Mouse (Mus musculus): ENCODE data around the gene Eps15l1. TPM values are rescaled to one million over a fixed set of nuclear protein-coding genes. Genes with fewer than 3 reads are reported as not detected.

Gene Eps15l1
- polyA plus RNA-seq, 1 experiment from 2014 or later, result 74.3 TPM

DNA sequence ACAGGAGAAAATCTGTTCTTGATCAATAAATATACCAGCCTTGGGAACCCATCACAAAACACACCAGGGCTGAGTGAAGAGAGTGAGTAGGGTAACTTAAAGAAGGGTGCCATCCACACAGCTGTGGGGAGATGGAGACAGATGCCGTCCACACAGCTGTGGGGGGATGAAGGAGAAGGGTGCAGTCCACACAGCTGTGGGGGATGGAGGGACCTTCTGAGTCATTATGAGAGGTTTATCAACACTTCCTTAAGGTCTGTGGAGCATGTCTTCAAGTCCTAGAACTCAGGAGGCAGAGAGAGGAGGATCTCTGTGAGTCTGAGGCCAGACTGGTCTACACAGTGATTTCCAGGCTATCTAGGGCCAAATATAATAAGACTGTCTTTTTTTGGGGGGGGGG lies 19.9 kb downstream of the Eps15l1 start:
- Histone ChIP-seq H3K27ac (no peak overlapping the region), H3K4me3 (no peak overlapping the region), H3K4me1 (replicated peaks) (peaks cover 12% of the 10 kb centered on the region), H3K9me3 (no peaks in the 10 kb centered on the region), H3K27me3 (ENCODE audit: insufficient read depth, poor library complexity, severe bottlenecking) (no peaks in the 10 kb centered on the region), H3K36me3 (peaks cover 53% of the 10 kb centered on the region)
- WGBS, result 96% methylated on average over 1 of the region's 1 CpGs
- DNase-seq (ENCODE audit: low spot score), result no peak

DNA sequence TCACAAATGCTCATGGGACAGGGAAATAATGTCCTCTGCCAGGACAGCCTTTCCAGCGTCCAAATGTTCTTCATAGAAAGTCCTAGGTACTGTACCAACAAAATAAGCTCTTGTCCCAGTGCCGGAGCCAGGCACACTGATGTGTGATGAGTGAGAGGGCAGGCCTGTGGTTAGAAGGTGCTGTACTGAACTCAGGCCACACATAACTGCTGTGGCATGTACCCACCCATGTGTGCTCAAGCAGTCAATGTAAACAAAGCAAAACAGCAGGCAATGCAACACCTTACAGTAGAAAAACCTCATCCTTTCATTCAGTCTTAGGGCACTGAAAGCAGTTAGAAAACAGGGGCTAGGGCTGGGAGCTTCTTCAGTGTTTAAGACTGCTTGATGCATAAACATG lies 35.5 kb downstream of the Eps15l1 start:
- H3K4me1 ChIP-seq (replicated peaks), result no peaks in the 10 kb centered on the region
- H3K4me3 ChIP-seq, result no peak overlapping the region
- H3K27me3 ChIP-seq (ENCODE audit: insufficient read depth, poor library complexity, severe bottlenecking), result no peaks in the 10 kb centered on the region
- no peak overlapping the region for H3K27ac ChIP-seq
- WGBS, result 92% methylated on average over 2 of the region's 2 CpGs
- H3K36me3 ChIP-seq, result peaks cover 99% of the 10 kb centered on the region
- DNase-seq (ENCODE audit: low spot score), result no peak
- no peaks in the 10 kb centered on the region for H3K9me3 ChIP-seq

DNA sequence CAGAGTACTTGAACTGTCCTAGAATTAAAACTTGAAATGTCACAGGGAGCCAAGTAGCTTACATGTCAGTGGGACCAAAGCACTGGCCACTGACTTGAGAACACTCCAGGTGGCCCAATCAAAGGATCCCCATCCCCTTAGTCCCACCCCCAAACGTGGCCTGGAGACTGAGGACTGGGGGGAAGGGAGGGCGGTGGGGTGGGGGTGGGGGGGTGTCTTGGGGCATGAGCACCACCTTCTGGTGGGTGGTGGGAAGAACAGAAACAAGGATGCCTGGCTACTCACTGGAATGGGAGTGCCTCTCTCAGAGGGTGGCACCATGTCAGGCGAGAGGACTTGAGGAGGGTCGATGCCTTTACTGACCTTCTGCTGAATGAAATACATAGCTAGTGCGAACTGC lies 38.9 kb downstream of the Eps15l1 start:
- H3K4me1 ChIP-seq (replicated peaks), result no peaks in the 10 kb centered on the region
- no peaks in the 10 kb centered on the region for H3K27me3 ChIP-seq (ENCODE audit: insufficient read depth, poor library complexity, severe bottlenecking)
- WGBS, result 54% methylated on average over 5 of the region's 5 CpGs
- DNase-seq (ENCODE audit: low spot score), result no peak
- H3K27ac ChIP-seq, result no peak overlapping the region
- H3K4me3 ChIP-seq, result no peak overlapping the region
- peaks cover 100% of the 10 kb centered on the region for H3K36me3 ChIP-seq
- H3K9me3 ChIP-seq, result no peaks in the 10 kb centered on the region

DNA sequence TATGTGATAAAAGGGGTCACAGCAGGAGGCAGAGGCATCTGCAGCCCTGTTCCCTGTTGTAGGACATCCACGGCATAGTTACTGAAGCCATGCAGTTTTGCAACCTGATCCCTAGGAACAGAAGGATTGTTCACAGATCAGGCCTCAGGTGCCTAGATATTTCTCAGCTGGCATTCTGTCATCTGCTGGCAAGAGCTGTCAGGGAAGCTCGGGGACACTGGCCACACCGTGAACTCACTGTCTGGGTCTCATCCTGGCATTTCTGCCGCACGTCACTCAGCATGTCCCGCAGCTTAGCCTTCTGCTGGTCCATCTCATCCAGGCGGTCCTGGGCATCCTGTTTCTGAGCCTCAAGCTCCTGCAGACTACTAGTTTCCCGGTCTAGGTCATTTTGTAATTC lies 40.6 kb downstream of the Eps15l1 start:
- no peak overlapping the region for H3K4me3 ChIP-seq
- peaks cover 100% of the 10 kb centered on the region for H3K36me3 ChIP-seq
- 96% methylated on average over 8 of the region's 8 CpGs for WGBS
- no peaks in the 10 kb centered on the region for H3K9me3 ChIP-seq
- DNase-seq (ENCODE audit: low spot score), result no peak
- no peaks in the 10 kb centered on the region for H3K4me1 ChIP-seq (replicated peaks)
- H3K27ac ChIP-seq, result no peak overlapping the region
- no peaks in the 10 kb centered on the region for H3K27me3 ChIP-seq (ENCODE audit: insufficient read depth, poor library complexity, severe bottlenecking)

DNA sequence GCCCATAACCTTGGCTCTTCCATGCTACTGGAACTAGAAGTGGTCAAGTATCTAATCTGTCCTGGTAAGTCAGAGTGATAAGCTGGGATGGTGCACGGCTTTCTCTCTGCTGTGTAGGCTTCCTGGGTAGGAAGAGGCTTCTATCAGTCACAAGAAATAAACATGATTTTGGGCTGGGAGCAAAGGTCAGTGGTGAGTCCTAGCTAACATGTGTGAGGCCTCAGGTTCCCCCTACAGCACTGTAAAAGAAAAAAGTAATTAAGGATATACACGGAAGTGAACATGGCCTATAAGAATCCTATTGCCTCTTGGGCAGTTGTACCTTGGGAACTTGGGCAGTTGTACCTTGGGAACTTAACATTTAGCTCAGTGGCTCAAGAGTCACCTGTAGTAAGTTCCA lies 44.4 kb downstream of the Eps15l1 start:
- DNase-seq (ENCODE audit: low spot score), result no peak
- peaks cover 100% of the 10 kb centered on the region for H3K36me3 ChIP-seq
- H3K27me3 ChIP-seq (ENCODE audit: insufficient read depth, poor library complexity, severe bottlenecking), result no peaks in the 10 kb centered on the region
- no peaks in the 10 kb centered on the region for H3K9me3 ChIP-seq
- WGBS, result 93% methylated on average over 2 of the region's 2 CpGs
- H3K27ac ChIP-seq, result no peak overlapping the region
- H3K4me1 ChIP-seq (replicated peaks), result no peaks in the 10 kb centered on the region
- H3K4me3 ChIP-seq, result no peak overlapping the region

DNA sequence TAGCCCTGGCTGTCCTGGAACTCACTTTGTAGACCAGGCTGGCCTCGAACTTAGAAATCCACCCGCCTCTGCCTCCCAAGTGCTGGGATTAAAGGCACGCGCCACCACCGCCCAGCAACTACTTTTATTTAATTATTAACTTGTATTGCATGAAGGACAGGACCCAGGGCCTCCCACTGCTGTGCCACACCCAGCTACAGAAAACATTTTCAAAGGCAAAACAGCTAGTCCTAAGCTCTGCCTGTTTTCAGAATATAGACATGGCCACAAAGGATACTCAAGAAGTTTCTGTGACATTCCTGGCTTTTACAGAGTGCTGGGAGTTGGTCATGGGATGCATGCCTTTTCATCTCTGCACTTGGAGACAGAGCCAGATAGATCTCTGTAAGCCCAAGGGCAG lies 45.0 kb downstream of the Eps15l1 start:
- 99% methylated on average over 5 of the region's 5 CpGs for WGBS
- no peak for DNase-seq (ENCODE audit: low spot score)
- H3K4me1 ChIP-seq (replicated peaks), result no peaks in the 10 kb centered on the region
- H3K9me3 ChIP-seq, result no peaks in the 10 kb centered on the region
- no peak overlapping the region for H3K27ac ChIP-seq
- no peaks in the 10 kb centered on the region for H3K27me3 ChIP-seq (ENCODE audit: insufficient read depth, poor library complexity, severe bottlenecking)
- no peak overlapping the region for H3K4me3 ChIP-seq
- peaks cover 100% of the 10 kb centered on the region for H3K36me3 ChIP-seq

DNA sequence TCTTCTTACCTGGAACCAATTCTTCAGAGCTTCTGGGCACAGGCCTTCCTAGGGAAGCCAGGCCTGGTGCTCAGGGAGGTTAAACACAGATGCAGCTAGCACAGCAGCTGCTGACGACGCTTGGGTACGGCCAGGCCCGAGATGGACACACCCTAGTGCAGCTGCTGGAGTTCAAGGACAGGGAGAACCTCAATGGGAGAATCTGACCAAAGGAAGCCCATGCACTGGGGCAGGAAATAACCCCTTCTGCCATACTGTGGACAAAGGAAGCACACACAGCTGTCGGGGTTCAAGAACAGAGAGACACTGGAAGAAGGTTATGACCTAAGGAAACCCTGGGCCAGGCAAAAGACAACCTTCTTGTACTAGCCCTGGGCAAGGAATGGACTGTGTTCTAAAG lies 46.1 kb downstream of the Eps15l1 start:
- WGBS, result 87% methylated on average over 5 of the region's 5 CpGs

DNA sequence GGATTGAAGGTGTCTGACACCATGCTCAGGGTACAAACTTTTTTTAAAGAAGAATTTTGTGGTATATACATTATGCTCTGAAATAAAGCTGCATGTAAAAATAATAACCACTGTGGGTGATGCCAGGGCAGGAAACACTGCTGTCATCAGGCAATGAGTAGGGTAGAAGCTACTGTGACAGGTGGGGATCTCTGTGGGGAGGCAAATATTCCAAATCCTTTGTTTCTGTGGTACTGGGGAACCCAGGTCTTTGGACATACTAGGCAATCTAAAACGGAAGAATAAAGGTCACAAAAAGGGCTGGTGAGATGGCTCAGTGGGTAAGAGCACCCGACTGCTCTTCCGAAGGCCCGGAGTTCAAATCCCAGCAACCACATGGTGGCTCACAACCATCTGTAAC lies 48.9 kb downstream of the Eps15l1 start:
- Histone ChIP-seq H3K9me3 (no peaks in the 10 kb centered on the region), H3K36me3 (peaks cover 100% of the 10 kb centered on the region), H3K27ac (no peak overlapping the region), H3K4me1 (replicated peaks) (no peaks in the 10 kb centered on the region), H3K27me3 (ENCODE audit: insufficient read depth, poor library complexity, severe bottlenecking) (no peaks in the 10 kb centered on the region), H3K4me3 (no peak overlapping the region)
- 93% methylated on average over 4 of the region's 4 CpGs for WGBS
- no peak for DNase-seq (ENCODE audit: low spot score)

More for the DNA sequence above, 46.1 kb downstream of the Eps15l1 start:
- Histone ChIP-seq H3K4me1 (replicated peaks) (no peaks in the 10 kb centered on the region), H3K36me3 (peaks cover 100% of the 10 kb centered on the region), H3K4me3 (no peak overlapping the region), H3K27ac (no peak overlapping the region), H3K9me3 (no peaks in the 10 kb centered on the region), H3K27me3 (ENCODE audit: insufficient read depth, poor library complexity, severe bottlenecking) (no peaks in the 10 kb centered on the region)
- no peak for DNase-seq (ENCODE audit: low spot score)

DNA sequence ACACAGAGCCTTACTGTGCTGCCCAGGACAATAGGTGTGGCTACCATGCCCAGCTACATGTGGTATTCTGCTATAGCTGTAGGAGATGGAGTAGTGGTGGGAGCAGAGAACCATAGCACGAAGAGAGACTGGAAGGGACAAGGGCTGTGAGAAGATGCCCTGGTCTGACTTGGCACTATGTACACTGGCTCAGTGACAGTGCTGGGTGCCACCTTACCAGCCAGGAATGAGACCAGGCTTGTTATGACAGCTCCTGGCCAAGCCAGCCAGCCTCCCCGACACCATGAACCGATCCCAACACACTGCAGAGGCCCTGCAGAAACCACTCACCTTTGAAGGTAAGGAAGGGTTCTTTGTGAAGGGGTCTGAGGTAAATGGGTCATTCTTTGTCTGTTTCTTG lies 49.9 kb downstream of the Eps15l1 start:
- Histone ChIP-seq H3K27ac (no peak overlapping the region), H3K4me1 (replicated peaks) (no peaks in the 10 kb centered on the region), H3K9me3 (no peaks in the 10 kb centered on the region), H3K36me3 (peaks cover 100% of the 10 kb centered on the region), H3K27me3 (ENCODE audit: insufficient read depth, poor library complexity, severe bottlenecking) (no peaks in the 10 kb centered on the region), H3K4me3 (no peak overlapping the region)
- 96% methylated on average over 3 of the region's 3 CpGs for WGBS
- DNase-seq (ENCODE audit: low spot score), result no peak

DNA sequence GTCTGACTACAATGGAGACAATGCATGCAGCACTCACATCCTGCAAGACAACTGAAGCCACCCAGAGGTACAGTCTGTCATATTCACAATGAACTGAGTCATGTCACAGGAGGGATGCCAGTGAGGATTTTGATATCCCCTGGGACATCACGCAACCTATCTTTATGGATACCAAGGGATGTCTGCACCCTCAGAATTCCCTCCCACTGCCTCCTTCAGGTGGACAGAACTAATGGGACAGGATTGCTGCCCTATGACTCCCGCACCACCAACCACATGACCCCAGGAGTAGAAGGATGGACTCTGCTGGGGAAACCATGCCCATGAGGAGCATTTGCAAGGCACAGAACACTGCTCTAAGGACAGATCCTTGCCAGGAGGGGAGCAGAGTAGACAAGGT lies 54.8 kb downstream of the Eps15l1 start:
- DNase-seq (ENCODE audit: low spot score), result no peak
- 90% methylated on average over 2 of the region's 2 CpGs for WGBS
- Histone ChIP-seq H3K4me3 (no peak overlapping the region), H3K9me3 (no peaks in the 10 kb centered on the region), H3K36me3 (peaks cover 100% of the 10 kb centered on the region), H3K27ac (no peak overlapping the region), H3K4me1 (replicated peaks) (no peaks in the 10 kb centered on the region), H3K27me3 (ENCODE audit: insufficient read depth, poor library complexity, severe bottlenecking) (no peaks in the 10 kb centered on the region)

DNA sequence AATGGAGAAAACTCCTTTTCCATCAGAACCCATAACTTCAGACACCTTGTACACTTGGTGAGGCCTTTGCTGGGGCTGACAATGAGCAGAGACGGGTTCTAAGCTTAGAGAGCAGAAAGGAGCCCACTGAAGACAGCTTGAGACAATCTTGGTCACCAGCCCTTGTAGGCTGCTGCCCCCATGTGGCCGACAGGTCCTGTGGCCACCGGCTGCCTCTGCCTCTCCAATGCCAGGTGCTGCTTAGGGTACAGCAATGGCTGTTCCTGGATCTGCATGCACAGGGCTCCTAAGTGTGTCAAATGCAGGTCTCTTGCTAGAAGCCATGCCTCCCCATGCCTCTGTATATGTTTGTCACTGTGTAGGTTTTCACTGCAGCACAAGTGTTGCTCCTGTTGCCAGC lies 55.4 kb downstream of the Eps15l1 start:
- Histone ChIP-seq H3K27ac (no peak overlapping the region), H3K4me1 (replicated peaks) (no peaks in the 10 kb centered on the region), H3K9me3 (no peaks in the 10 kb centered on the region), H3K27me3 (ENCODE audit: insufficient read depth, poor library complexity, severe bottlenecking) (no peaks in the 10 kb centered on the region), H3K36me3 (peaks cover 100% of the 10 kb centered on the region), H3K4me3 (no peak overlapping the region)
- peak; percentile 47 for DNase-seq (ENCODE audit: low spot score)
- WGBS, result 46% methylated on average over 3 of the region's 3 CpGs

DNA sequence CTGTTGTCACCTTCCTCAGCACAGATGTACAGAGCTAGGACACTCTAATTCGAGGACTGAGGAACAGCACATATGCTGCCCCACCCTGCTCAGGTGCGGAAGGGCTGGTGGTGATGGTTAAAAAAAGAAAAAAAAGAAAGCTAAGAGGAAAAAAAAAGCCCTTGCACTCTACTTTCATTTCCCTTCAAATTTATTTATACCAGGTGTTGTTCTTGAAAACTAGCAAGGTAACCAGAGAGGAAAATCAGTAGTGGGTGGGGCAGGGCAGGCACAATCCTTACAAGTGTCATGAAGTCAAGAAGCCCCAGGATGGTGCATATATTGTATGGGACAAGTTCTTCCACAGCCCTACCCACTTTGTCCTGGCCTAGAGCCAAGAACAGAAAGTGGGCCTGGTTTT lies 56.2 kb downstream of the Eps15l1 start:
- Histone ChIP-seq H3K4me1 (replicated peaks) (no peaks in the 10 kb centered on the region), H3K36me3 (peaks cover 98% of the 10 kb centered on the region), H3K4me3 (no peak overlapping the region), H3K27me3 (ENCODE audit: insufficient read depth, poor library complexity, severe bottlenecking) (no peaks in the 10 kb centered on the region), H3K27ac (no peak overlapping the region), H3K9me3 (no peaks in the 10 kb centered on the region)
- no peak for DNase-seq (ENCODE audit: low spot score)
- WGBS, result 89% methylated on average over 2 of the region's 2 CpGs

DNA sequence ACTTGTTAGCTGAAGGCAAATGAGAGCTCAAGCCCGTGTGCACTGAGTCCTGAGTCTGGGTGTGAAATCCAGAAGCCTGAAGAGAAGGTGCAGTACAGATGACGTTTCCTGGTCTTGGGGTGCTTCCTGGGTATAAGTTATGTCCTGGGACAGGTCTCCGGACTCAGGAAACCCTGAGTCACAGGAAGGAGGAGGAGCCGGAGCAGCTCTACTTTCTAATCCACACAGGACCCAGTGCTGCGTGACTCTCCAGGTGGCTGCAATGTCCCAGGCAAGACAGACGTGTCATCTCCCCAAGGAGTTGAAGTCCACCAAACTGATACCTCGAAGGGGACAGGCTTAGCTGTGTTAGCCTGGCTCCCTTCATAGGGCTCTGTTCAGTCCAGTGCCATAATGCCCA lies 57.8 kb downstream of the Eps15l1 start:
- no peak for DNase-seq (ENCODE audit: low spot score)
- WGBS, result 88% methylated on average over 7 of the region's 7 CpGs
- Histone ChIP-seq H3K27ac (no peak overlapping the region), H3K4me1 (replicated peaks) (no peaks in the 10 kb centered on the region), H3K9me3 (no peaks in the 10 kb centered on the region), H3K36me3 (peaks cover 98% of the 10 kb centered on the region), H3K4me3 (no peak overlapping the region), H3K27me3 (ENCODE audit: insufficient read depth, poor library complexity, severe bottlenecking) (no peaks in the 10 kb centered on the region)

DNA sequence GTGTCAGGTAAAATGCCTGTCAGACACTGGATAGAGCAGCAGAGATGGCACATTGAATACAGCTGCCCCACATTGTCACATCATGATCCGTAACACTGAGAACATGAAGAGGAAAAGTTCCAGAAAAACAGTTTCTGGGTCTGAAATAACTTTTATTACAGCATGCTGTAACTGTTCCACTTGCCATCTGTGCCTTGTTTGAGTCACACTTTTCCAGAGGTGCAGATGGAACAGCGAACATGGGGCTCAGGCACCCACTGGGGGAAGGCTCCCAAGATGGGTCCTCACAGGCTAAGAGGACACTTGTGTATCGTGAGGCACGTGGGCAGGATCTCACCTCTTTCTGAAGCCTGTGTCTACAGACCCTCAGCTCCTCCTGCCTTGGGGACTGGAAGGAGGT lies 58.5 kb downstream of the Eps15l1 start:
- WGBS, result 93% methylated on average over 4 of the region's 4 CpGs
- Histone ChIP-seq H3K9me3 (no peaks in the 10 kb centered on the region), H3K27me3 (ENCODE audit: insufficient read depth, poor library complexity, severe bottlenecking) (no peaks in the 10 kb centered on the region), H3K4me3 (no peak overlapping the region), H3K27ac (no peak overlapping the region), H3K4me1 (replicated peaks) (no peaks in the 10 kb centered on the region), H3K36me3 (peaks cover 98% of the 10 kb centered on the region)
- no peak for DNase-seq (ENCODE audit: low spot score)
